ENCODE assay signal across 12 mouse cellular contexts in the genomic region with DNA sequence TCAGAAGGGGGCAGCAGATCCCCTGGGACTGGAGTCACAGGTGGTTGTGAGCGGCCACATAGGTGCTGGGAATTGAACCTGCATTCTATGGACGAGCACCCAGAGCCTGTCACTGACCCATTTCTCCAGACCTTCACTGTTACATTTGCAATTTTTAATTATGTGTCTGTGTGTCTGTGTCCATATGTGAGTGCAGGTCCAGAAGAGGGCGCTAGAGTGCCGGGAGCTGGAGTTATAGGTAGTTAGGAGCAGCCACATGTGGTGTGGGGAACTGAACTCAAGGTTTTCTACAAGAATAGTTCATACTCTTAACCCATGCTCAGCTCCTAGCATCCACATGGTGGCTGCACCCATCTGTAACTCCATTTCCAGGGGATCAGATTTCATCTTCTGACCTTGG. TPM values are rescaled to one million over a fixed set of nuclear protein-coding genes. Genes with fewer than 3 reads are reported as not detected.
DNase-seq lines count a peak whose midpoint lies in the region; ATAC-seq and TF ChIP-seq lines count a peak whose summit lies in the region.
"Had no signal": no experiment of that assay in that cellular context is flagged by ENCODE, and none has a peak within 500 bp of the region (broad histone marks: within the 10 kb centered on the region; RNA-seq: fewer than 3 reads in every experiment).

No protein-coding gene starts in this region.

- WGBS in spleen, adult 2 months = 67% methylated on average over 4 of the region's 4 CpGs
- 60% methylated on average over 4 of the region's 4 CpGs for WGBS in stomach, postnatal 0 days

- intact Hi-C loops in left cerebral cortex, postnatal 25 days (cut with DNase I) = no loop called here

- H3K4me3 ChIP-seq in spleen, adult 2 months (ENCODE audit: extremely low read depth, insufficient read depth, insufficient read length) = no peak overlapping the region
- no peak overlapping the region for H3K4me3 ChIP-seq in stomach, postnatal 0 days (ENCODE audit: low read depth, low read length)
- H3K4me3 ChIP-seq: embryonic facial prominence, embryonic 15.5 days; hindbrain, embryonic 13.5 days had no signal

- TF ChIP-seq CTCF in spleen, adult 2 months (IDR thresholded peaks at IDR 0.05; ENCODE audit: extremely low read depth, insufficient read depth, insufficient read length, insufficient replicate concordance) = peak; percentile 8; the same call in 1 of the 2 replicates
- TF ChIP-seq CTCF in stomach, postnatal 0 days (IDR thresholded peaks at IDR 0.05; ENCODE audit: low read depth) = peak; percentile 53

- H3K9me3 ChIP-seq in stomach, postnatal 0 days (ENCODE audit: control insufficient read depth, low read length) = no peaks in the 10 kb centered on the region
- H3K9me3 ChIP-seq: embryonic facial prominence, embryonic 15.5 days; hindbrain, embryonic 13.5 days had no signal

- no peak overlapping the region for H3K4me2 ChIP-seq in stomach, postnatal 0 days (replicated peaks; ENCODE audit: low read depth)
- H3K4me2 ChIP-seq: embryonic facial prominence, embryonic 15.5 days; hindbrain, embryonic 13.5 days had no signal

- no peak for TF ChIP-seq EP300 in stomach, postnatal 0 days (optimal IDR thresholded peaks at IDR 0.05)

- H3K36me3 ChIP-seq in spleen, adult 2 months (ENCODE audit: control insufficient read depth, insufficient read depth, low read length) = no peaks in the 10 kb centered on the region; the same call in 1 of the 2 replicates
- no peaks in the 10 kb centered on the region for H3K36me3 ChIP-seq in stomach, postnatal 0 days (ENCODE audit: control insufficient read depth, insufficient read depth, low read length)
- H3K36me3 ChIP-seq: embryonic facial prominence, embryonic 15.5 days; hindbrain, embryonic 13.5 days had no signal

- TF ChIP-seq POLR2A in spleen, adult 2 months (IDR thresholded peaks at IDR 0.05; ENCODE audit: low read depth, low read length) = no peak

- DNase-seq in kidney, postnatal 10 days = peak; percentile 52
- DNase-seq in kidney, adult 18-20 months = no peak
- no peak for DNase-seq in spleen, adult 2 months (ENCODE audit: low read depth in 1 of 2, low spot score in 2 of 2)
- no peak for DNase-seq in spleen, postnatal 14 days (ENCODE audit: low spot score in 2 of 2)
- DNase-seq in NIH3T3 (ENCODE audit: low read depth) = peak; percentile 27
- DNase-seq in stomach, postnatal 0 days (ENCODE audit: low spot score) = no peak
- no peak for DNase-seq in left cerebral cortex, postnatal 25 days (ENCODE audit: low spot score in 2 of 2)
- DNase-seq: cerebellum, postnatal 36 days; left cerebral cortex, postnatal 4 days had no signal

- H3K4me1 ChIP-seq in spleen, adult 2 months (ENCODE audit: control insufficient read depth, insufficient read depth, insufficient read length) = no peaks in the 10 kb centered on the region; the same call in 1 of the 2 replicates
- no peaks in the 10 kb centered on the region for H3K4me1 ChIP-seq in stomach, postnatal 0 days (replicated peaks; ENCODE audit: control insufficient read depth, insufficient read depth)

- no peak overlapping the region for H3K27ac ChIP-seq in spleen, adult 2 months (ENCODE audit: insufficient read depth, low read length)
- H3K27ac ChIP-seq in stomach, postnatal 0 days (replicated peaks) = no peak overlapping the region
- H3K27ac ChIP-seq: embryonic facial prominence, embryonic 15.5 days; hindbrain, embryonic 13.5 days; macrophage had no signal

- ATAC-seq in stomach, postnatal 0 days (ENCODE audit: low FRiP score, low TSS enrichment) = no peak

- H3K27me3 ChIP-seq in spleen, adult 2 months (ENCODE audit: control insufficient read depth, insufficient read depth, low read length) = no peaks in the 10 kb centered on the region
- H3K27me3 ChIP-seq in stomach, postnatal 0 days (ENCODE audit: control insufficient read depth, insufficient read depth, low read length) = no peaks in the 10 kb centered on the region
- H3K27me3 ChIP-seq: embryonic facial prominence, embryonic 15.5 days had no signal

- H3K9ac ChIP-seq in stomach, postnatal 0 days (ENCODE audit: low read length) = no peak overlapping the region
- H3K9ac ChIP-seq: embryonic facial prominence, embryonic 15.5 days; hindbrain, embryonic 13.5 days had no signal

RNA-seq across cellular contexts. Expression of a gene that starts 37.5 kb away (rescaled TPM):
- 7.1 and 8.8 TPM in 2 replicates for polyA plus RNA-seq in spleen, adult 2 months (2012; rRNA removed)
- polyA plus RNA-seq in stomach, postnatal 0 days (2015; fragmentation: Nextera tagmentation; extraction: Ambion mirVana) = 6.2 and 6.3 TPM in 2 replicates
- 1 to 10 TPM in 1 of 2 experiments, under 1 TPM in 1; 0.80 to 1.4 TPM for total RNA-seq in left cerebral cortex, postnatal 25 days (2021)
- polyA plus RNA-seq: macrophage had no signal

Comparison
In these comparisons a context has a peak if more than half of its experiments do, and no peak if none do; other contexts are left out.
1. DNase-seq: peak in kidney, postnatal 10 days (single experiment) and NIH3T3 (single experiment); none in kidney, adult 18-20 months (single experiment), spleen, adult 2 months (0 of 2), spleen, postnatal 14 days (0 of 2), stomach, postnatal 0 days (single experiment) and left cerebral cortex, postnatal 25 days (0 of 2).